Mouse (Mus musculus): Measurements from ENCODE around the gene Ccdc57.
"Not testable (repeated sequence)": the region's sequence is repeated elsewhere in the genome, so short reads cannot be mapped to it uniquely, and the experiment has no call there.

Gene Ccdc57

DNA sequence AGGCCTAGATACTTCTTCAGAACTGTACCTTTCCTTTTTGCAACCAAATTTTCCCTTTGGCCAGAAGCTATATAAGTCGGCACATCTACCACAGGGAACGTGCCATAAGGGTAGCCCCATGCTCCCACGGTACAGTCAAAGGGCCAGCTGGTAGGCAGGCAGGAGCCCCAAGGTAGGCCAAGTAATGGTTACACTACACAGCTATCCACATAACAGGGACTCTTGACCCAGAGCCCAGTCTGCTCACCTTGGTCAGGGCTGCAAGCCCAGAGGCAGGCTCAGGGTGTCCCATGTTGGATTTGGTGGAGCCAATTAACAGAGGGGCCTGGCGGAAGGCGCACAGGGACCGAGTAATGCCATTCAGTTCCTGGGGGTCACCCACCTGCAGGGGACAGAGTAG is 113.1 kb downstream of the Ccdc57 start:
- DNase-seq = peak; percentile 45

DNA sequence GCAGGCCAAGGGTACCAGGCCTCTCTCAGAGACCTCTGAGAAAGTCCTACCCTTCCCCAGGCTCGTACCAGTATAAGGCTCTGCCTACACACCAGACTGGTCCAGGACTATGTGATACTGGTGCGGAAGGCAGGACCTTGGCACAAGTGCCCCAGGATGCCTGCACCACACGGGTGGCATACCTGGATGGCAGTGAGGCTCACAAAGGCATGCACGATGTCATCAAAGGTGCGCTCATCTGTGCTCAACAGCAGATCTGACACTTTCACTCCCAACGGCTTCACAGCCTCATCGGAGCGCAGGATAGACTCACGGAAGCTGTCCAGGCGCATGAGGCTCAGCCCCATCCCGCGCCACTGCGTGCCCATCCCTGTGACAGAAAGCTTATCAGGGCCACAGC is 114.4 kb downstream of the Ccdc57 start:
- no peak for DNase-seq

DNA sequence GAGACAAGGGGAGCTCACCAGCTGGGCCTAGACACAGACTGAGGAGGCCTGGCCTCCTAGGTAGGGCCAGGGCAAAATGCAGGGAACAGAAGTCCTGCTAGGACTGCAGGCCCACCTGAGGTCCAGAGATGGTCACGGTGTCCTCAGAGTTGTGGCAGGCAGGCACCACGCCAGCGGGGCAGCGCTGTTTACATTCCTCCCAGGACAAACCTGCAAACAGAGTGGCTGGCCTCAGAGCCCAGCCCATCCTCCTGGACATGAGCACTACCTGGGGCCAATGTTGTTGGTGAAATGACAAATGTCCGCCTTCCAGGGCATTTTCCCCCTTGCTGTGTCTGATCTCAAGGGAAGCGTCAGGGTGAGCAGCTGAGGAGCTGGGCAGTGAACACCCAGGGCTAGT is 115.3 kb downstream of the Ccdc57 start:
- DNase-seq = no peak

DNA sequence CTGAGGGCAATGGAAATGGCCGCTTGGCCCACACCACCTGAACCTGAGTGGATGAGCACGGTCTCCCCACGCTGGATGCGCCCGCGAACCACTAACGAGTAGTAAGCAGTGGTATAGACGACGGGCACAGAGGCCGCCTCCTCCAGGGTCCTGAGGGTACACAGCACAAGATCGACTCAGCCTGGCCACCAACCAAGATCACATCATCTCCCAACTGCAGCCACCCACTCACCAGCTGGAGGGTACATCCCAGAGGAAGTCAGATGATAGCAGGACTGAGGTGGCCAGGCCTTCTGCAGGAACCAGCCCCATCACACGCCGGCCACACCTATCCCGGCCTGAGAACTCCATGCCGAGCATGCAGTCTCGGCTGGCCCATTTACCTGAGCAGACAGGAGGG is 120.6 kb downstream of the Ccdc57 start:
- no peak for DNase-seq

DNA sequence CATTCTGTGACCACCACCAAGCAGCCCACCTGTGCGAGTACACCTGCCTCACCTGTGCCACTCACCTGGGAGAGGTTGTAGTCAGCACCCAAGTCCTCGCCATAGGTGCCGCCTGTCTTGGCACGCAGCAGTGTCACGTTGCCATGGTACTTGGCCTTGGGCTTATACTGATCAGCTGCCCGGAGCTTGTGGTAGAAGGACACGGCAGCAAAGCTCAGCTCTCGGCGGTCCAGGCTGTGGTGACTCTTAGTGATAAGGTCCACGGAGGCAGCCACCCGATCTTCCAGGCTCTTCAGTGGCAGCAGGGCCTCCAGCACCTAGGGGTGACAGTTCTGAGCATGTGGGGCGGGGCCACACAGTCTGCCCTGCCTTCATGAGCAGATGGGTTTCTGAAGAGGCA is 124.7 kb downstream of the Ccdc57 start:
- DNase-seq = no peak

GRCm38 (mm10) chr11:120805375-120806298 is 127.0 kb downstream of the Ccdc57 start:
- DNase-seq = no peak

- DNase-seq = no peak
Observed at GRCm38 (mm10) chr11:120804769-120805168, 127.9 kb downstream of the Ccdc57 start.

GRCm38 (mm10) chr11:120804274-120804673 is 128.4 kb downstream of the Ccdc57 start:
- DNase-seq = no peak

DNA sequence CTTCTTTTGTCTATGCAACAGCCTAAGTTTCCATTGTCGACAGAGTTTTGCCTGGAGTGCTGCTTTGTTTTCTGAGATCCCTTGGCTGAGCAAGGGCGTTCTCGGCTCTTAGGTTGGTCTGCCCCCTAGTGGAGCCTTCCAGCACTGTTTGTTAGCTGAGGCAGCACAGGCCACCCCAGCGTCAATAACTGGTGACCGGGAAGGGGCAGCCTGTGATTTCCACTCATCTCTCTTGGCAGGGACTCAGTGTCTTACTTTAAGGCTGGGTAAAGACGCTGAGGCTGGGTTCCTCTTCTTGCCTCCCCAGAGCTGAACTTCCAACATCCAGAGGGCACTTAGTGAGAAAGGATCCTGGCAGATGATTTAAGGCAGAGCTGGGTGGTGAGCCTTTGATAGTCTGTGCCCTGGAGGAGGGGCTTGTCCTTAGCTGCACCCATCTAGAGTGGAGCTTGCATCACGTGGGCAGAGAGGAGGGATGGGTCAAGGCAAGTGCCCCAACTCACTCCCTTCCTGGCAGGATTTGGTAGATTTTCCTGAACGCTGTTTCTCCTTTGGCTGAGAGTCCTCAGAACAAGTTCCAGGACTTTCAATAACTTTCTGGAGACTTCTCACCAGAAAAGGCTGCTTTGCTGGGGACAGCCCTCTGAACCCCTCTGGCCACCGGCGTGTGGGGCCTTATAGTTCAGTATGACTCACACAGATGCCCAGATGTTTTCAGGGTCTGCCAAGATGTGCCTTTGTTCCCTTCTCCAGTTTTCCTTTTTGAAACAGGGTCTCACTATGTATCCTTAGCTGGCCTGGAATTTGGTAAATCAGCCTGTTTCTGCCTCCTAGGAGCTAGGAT is 132.4 kb downstream of the Ccdc57 start:
- peak; percentile 86 for DNase-seq

DNA sequence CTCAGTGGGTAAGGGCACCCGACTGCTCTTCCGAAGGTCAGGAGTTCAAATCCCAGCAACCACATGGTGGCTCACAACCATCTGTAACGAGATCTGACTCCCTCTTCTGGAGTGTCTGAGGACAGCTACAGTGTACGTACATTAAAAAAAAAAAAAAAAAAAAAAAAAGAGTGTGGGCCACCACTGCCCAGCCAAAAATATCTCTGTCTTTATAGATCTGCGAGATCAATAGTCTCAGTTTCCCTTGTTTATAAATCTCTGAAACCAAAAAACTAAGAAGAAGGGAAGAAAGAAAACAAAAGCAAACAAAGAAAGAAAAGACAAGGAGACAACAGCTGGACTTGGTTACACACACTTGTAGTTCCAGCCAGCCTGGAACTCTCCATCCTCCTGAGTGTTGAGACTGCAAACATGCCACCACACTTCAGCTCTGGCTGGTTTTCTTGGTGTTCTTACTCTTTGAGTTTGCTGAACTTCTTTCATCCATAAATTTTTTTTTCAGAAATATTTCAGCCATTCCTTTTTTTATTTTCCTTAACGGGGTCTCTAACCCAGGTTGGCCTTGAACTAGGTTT is 133.3 kb downstream of the Ccdc57 start:
- no peak for DNase-seq

DNA sequence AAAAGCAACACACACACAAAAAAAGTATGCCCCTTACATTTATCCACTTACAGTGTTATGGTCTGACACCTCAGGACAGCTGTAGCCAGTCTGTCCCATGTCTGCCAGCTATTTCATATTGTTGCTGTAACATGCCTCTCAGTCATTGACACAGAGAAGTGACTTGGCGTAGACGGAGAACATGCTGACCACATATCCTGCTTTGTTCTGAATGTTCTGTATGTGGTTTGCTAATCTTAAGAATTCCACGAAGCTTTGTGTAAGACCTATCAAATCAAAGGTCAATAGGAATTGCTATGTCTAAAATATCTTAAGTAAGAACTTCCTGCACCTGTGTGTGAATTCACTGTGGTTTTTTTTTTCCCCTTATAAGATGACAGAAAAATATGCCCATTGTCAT is 134.4 kb downstream of the Ccdc57 start:
- DNase-seq = no peak

DNA sequence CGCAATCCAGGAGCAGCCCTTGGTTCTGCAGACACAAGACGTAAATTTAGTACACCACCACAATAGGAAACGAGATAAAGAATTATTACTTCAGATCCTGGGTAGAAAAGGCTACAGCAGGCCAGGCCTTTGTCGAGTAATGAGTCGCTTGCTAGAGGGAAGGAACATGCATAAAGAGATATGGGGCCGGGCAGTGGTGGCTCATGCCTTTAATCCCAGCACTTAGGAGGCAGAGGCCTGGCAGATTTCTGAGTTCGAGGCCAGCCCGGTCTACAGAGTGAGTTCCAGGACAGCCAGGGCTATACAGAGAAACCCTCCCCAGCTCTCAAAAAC is 136.1 kb downstream of the Ccdc57 start:
- no peak for DNase-seq

DNA sequence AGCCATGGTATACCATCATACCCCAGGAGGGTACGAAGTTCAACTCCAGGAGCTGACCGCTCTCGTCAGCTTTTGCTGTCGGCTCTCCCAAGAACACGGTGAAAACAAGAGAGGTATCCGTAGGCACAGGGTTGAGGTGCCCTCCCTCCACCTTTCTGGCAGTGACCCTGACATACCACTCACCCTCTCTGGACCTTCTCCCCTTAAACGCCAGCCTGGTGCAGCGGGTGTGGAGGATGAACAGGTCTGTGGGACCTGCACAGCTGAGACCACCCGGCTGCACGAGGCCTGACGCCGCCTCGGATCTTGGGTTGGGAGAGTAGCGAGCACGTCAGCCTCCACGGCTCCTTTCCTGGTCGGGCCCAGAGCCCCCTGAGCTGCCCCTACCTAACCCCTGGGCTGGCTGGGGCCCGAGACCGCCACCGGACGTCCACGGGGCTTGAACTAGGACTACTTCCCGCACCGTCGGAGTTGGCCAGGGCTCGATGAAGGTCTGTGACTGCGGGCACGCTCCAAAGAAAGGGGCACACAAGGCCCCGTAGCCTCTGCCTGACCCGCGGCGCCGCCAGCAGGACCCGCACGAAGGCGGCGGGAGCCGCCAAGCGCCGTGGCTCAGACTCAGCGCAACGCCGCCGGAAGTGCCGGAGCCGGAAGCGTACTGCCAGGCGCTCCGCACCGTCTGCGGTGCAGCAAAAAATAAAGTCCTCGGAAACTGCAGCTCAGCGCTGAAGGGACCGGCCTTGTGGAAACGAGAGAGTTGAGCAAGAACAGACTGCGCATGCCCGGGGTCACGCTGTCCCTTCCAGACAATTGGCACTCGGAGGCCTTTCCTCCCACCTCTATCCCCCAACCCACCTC is 136.7 kb downstream of the Ccdc57 start, which contains the start of gene Dus1l:
Dus1l (minus strand) TSS at position 648 of the 858 bp plus-strand sequence.
- DNase-seq = peak; percentile 99

GRCm38 (mm10) chr11:120792652-120793051 is 140.0 kb downstream of the Ccdc57 start:
- no peak for DNase-seq

DNA sequence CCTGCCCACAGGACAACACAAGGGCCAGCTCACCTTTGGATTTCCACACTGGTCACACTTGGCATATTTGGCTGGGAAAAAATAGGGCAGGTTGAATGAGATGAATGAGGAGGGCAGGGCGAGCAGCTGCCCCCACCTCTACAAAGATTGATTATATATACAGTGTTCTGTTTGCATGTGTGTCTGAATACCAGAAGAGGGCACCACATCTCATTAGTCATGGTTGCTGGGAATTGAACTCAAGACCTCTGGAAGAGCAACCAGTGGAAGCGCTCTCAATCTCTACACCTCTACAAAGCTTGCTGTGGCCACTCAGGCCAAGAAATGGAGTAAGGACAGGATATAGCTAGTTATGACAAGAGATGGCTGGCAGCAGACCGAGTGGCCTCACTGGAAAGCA is 142.9 kb downstream of the Ccdc57 start:
- DNase-seq = no peak

DNA sequence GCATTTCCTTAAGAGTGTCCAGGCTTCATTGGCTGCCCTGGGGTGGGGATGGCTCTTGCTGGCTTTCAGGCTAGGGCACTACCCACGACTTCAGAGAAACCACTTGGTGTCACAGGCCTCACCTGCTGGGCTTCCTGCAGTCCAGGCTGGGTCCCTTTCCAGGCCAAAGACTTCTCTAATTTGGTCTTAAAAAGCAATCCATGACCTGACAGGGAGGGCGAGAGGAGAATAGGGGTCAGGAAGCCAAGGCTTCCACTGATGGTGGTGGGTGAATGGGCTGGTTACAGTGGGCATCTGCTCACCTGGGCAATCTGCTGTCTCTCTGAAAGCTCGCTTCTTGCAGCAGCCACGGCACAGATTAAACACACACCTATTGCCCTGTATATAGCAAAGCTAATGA is 143.3 kb downstream of the Ccdc57 start:
- DNase-seq = no peak

GRCm38 (mm10) chr11:120788460-120788859 is 144.2 kb downstream of the Ccdc57 start:
- not testable (repeated sequence) for DNase-seq

GRCm38 (mm10) chr11:120785145-120785544 is 147.5 kb downstream of the Ccdc57 start:
- no peak for DNase-seq

DNA sequence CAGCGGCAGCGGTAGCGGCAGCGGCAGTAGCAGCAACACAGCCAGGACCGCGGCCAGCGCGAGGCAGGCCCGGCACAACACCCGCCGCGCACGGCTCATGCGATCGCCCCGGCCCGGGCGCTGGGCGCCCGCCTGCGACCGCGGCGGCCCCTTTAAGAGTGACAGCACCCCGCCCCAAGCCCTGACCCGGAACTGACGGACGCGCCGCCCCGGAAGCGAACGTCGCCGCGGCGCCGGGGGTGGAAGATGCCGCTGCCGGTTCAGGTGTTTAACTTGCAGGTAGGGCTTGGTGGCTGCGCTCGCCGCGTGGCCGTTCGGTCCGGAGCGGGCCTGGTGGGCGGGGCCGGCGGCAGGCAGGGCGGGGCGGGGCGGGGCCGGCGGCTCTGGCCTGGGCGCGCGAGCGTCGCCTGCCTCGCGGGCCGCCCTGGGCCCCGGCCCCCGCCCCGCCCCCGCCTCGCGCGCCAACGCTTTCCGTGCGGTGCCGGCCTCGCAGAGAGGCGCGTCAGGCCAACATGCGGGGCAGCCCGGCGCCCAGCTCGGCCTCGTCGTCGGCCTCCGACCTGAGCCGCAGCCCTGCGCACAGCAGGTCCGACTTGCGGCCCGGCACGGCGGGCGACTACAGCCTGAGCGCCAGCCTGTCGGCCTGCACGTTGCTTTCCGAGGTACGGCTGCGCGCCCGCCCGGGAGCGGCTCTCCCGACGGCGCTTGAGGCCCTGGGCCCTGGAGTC is 148.4 kb downstream of the Ccdc57 start, which contains the start of the genes Rfng and Gps1:
Rfng (minus strand) TSS at position 144 of the 728 bp plus-strand sequence.
Gps1 (plus strand) TSS at position 209 of the 728 bp plus-strand sequence.
- DNase-seq = peak; percentile 75

DNA sequence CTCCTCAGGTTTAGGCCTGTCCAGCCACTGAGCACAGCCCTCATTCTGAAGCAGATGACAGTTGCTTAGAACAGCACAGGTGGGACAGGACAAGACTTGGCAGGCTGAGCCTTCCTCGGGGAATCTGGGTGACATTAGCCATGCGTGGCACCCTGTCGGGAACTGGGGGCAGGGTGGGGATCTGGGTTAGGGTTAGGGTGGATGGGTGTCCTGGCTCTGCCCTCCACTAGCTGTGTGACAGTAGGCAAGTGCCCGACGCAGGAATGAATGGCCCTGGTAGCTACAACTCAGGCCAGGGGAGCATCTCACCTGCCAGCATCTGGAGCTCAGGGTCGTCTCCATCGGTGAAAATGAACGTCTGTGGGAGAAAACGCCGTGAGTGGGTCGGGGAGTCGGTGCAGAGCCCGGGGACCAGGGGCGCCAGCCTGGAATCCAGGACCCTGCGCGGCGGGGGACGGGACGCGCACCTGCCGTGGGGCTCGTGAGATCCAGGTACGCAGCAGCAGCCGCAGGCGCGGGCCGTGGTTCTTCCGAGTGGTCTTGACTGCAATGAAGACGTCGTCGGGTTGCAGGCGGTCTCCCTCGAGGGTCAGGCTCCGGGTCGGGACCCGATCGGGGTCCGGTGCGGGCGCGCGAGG is 149.1 kb downstream of the Ccdc57 start:
- DNase-seq = no peak

GRCm38 (mm10) chr11:120781361-120781760 is 151.3 kb downstream of the Ccdc57 start:
- DNase-seq = not testable (repeated sequence)
